Comparison of ENCODE assay signal across 21 mouse cellular contexts in the genomic region with DNA sequence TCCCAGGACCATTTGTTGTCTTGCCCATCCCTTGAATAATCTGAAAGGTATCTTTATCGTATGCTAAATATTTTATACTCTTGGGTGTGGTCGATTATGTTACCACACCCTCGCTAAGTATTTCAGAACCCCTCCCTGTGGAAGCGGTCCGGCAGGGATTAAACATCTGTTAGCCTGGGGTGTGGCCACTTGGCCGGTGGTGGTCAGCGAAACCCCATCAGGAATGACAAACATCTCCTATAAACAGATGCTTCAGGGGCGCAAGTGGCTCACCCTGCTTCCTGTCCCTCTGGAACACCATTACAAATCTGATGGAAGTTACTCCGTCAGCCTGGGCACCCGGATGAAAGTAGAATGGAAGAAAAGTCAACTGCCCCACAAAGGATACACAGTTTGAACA.
"Had no signal": no experiment of that assay in that cellular context is flagged by ENCODE, and none has a peak within 500 bp of the region (broad histone marks: within the 10 kb centered on the region; RNA-seq: fewer than 3 reads in every experiment).

No protein-coding gene starts in this region.

- H3K9me3 ChIP-seq: limb, embryonic 10.5 days; limb, embryonic 13.5 days; liver, embryonic 12.5 days; liver, embryonic 15.5 days; lung, embryonic 15.5 days; midbrain, embryonic 12.5 days; midbrain, embryonic 15.5 days; neural tube, embryonic 13.5 days had no signal

- H3K27me3 ChIP-seq: limb, embryonic 13.5 days; liver, embryonic 12.5 days; liver, embryonic 15.5 days; lung, embryonic 15.5 days; midbrain, embryonic 12.5 days; midbrain, embryonic 15.5 days; neural tube, embryonic 13.5 days had no signal

- H3K27ac ChIP-seq: layer of hippocampus, adult 2 months; limb, embryonic 10.5 days; limb, embryonic 13.5 days; liver, embryonic 12.5 days; liver, embryonic 15.5 days; lung, embryonic 15.5 days; midbrain, embryonic 12.5 days; midbrain, embryonic 15.5 days; neural tube, embryonic 13.5 days had no signal

- H3K4me2 ChIP-seq: limb, embryonic 13.5 days; liver, embryonic 12.5 days; liver, embryonic 15.5 days; lung, embryonic 15.5 days; midbrain, embryonic 12.5 days; midbrain, embryonic 15.5 days; neural tube, embryonic 13.5 days had no signal

- H3K36me3 ChIP-seq: limb, embryonic 10.5 days; limb, embryonic 13.5 days; liver, embryonic 12.5 days; liver, embryonic 15.5 days; lung, embryonic 15.5 days; midbrain, embryonic 12.5 days; midbrain, embryonic 15.5 days; neural tube, embryonic 13.5 days had no signal

- DNase-seq: kidney, postnatal 14 days; kidney, postnatal 4 days; layer of hippocampus, adult 9-11 months; liver; lung, adult 18-20 months; lung, postnatal 10 days; lung, postnatal 36 days; retina, postnatal 1 day; right cerebral cortex, postnatal 25 days; thymus, adult 18-20 months; thymus, postnatal 36 days had no signal

- H3K9ac ChIP-seq: limb, embryonic 13.5 days; liver, embryonic 12.5 days; liver, embryonic 15.5 days; lung, embryonic 15.5 days; midbrain, embryonic 12.5 days; midbrain, embryonic 15.5 days; neural tube, embryonic 13.5 days had no signal

- ATAC-seq: liver, embryonic 12.5 days; midbrain, embryonic 15.5 days had no signal

- H3K4me3 ChIP-seq: layer of hippocampus, adult 2 months; limb, embryonic 10.5 days; limb, embryonic 13.5 days; liver, embryonic 12.5 days; liver, embryonic 15.5 days; lung, embryonic 15.5 days; megakaryocyte, embryonic 14.5 days; midbrain, embryonic 12.5 days; midbrain, embryonic 15.5 days; neural tube, embryonic 13.5 days had no signal

- H3K4me1 ChIP-seq: liver, embryonic 12.5 days; liver, embryonic 15.5 days; midbrain, embryonic 12.5 days; midbrain, embryonic 15.5 days had no signal
